Mouse (Mus musculus): ENCODE results near the gene Aplp2. TPM values are rescaled to one million over a fixed set of nuclear protein-coding genes. Genes with fewer than 3 reads are reported as not detected.

Aplp2 gene
- 556 and 574 TPM in 2 replicates for polyA plus RNA-seq (2012; rRNA removed)

DNA sequence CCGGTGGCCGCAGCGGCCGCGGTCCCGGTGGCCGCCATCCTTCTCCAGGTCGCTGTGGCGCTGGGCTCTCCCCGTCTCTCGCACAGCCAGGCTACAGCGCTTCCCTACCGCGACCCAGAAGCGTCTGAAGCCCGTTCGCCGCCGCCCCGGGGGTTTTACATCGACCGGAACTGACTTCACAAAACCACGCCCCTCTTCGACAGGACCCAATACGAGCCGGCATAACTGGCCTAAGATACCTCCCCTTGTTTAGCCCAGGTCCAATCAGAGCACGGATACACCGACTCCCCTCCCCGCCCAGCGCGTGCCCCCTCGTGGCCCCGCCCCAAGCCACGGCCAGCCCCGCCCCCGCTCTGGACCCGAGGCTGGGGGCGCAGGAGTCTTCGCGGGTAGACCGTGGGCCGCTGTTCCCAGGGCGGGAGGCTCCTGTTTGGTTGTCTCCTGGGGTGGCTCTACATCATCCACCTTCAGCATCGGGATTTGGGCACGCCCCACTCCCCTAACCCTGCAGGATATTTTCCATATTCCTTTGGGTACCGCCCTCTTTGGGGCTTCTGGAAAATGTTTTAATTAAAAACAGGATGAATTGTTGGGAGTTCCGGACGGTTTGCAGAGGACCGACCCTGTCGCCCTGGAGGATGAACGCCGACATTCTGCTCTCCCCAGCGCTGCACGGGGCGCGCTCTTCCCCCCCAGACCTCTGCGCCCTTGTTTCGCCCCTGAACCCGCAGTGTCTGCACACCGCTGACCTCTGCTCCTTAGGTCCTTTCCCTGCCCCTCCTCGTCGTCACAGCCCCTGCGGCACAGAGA is at the start of gene Aplp2:
Aplp2 (minus strand) TSS at position 126 of the 810 bp plus-strand sequence.
- 0 out of 2 replicates have a peak, but pooled peaks have one; percentile 1 for TF ChIP-seq CTCF (conservative IDR thresholded peaks at IDR 0.05; ENCODE audit: insufficient read depth, insufficient read length, low read depth, low read length)
- TF ChIP-seq POLR2A (IDR thresholded peaks at IDR 0.05; ENCODE audit: low read depth, low read length) = peak; percentile 98

DNA sequence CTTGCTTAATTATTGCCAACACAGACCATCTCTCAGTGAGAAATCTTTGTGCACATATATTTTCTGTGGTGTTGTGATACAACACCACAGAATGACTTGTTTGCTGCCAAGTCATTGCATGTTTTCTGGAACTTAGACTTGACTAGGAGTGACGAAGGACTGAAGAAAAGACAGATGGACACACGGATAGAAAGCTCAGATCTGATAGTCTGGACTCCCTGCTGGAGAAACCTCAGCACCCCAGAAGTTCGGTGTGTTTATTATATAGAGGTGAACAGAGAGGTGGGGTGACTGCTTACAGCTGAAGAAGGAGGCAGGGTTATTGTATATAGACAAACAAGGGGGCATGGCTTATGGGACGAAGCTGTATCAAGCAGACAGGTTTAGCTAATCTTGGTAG is 48.6 kb upstream of the Aplp2 start:
- no peak for TF ChIP-seq CTCF (conservative IDR thresholded peaks at IDR 0.05; ENCODE audit: insufficient read depth, insufficient read length, low read depth, low read length)
- no peak for TF ChIP-seq POLR2A (IDR thresholded peaks at IDR 0.05; ENCODE audit: low read depth, low read length)
- 89% methylated on average over 4 of the region's 4 CpGs for WGBS

More for the DNA sequence above, at the start of gene Aplp2:
- peak within 1 kb of the TSS; percentile 84 for H3K27ac ChIP-seq (ENCODE audit: insufficient read depth, low read depth, low read length)
- no peaks in the 10 kb centered on the region for H3K36me3 ChIP-seq (ENCODE audit: control insufficient read depth, insufficient read depth, low read length)
- H3K27me3 ChIP-seq (replicated peaks; ENCODE audit: control insufficient read depth, insufficient read depth, low read length) = no peaks in the 10 kb centered on the region
- peaks cover 5% of the 10 kb centered on the region; the same call in 1 of the 2 replicates for H3K4me1 ChIP-seq (ENCODE audit: control insufficient read depth, insufficient read depth, low read length)
- WGBS = under 1% methylated on average over 63 of the region's 63 CpGs
- peak; percentile 99 for DNase-seq
- peak within 1 kb of the TSS; percentile 97 for H3K4me3 ChIP-seq (ENCODE audit: insufficient read depth, low read depth, low read length)

DNA sequence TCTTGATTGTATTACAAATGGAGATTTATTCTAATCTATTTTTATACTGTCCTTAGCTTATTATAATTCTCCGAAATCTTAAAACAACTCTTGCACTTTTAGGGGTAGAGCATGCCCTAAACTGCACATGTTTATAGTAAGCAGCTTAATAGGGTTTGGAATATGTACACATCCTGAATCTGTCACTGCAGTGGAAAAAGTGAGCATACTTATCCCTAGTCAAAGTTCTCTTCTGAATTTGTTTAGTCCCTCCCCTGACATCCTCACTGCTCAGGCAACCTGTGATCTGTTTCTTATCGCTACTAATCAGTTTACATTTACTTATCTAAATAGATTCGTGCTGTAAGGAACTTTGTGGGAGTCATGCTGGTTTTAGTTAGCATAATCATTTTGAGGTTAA is 46.6 kb upstream of the Aplp2 start:
- H3K36me3 ChIP-seq (ENCODE audit: control insufficient read depth, insufficient read depth, low read length) = no peaks in the 10 kb centered on the region
- H3K27ac ChIP-seq (ENCODE audit: insufficient read depth, low read depth, low read length) = no peak overlapping the region
- H3K27me3 ChIP-seq (replicated peaks; ENCODE audit: control insufficient read depth, insufficient read depth, low read length) = no peaks in the 10 kb centered on the region
- no peak for TF ChIP-seq CTCF (conservative IDR thresholded peaks at IDR 0.05; ENCODE audit: insufficient read depth, insufficient read length, low read depth, low read length)
- no peak for TF ChIP-seq POLR2A (IDR thresholded peaks at IDR 0.05; ENCODE audit: low read depth, low read length)
- no peak for DNase-seq
- no peaks in the 10 kb centered on the region; the same call in 1 of the 2 replicates for H3K4me1 ChIP-seq (ENCODE audit: control insufficient read depth, insufficient read depth, low read length)
- no peak overlapping the region for H3K4me3 ChIP-seq (ENCODE audit: insufficient read depth, low read depth, low read length)
- WGBS = 87% methylated on average over 3 of the region's 3 CpGs

More for the DNA sequence above, 48.6 kb upstream of the Aplp2 start:
- Histone ChIP-seq H3K27ac (ENCODE audit: insufficient read depth, low read depth, low read length) (no peak overlapping the region), H3K36me3 (ENCODE audit: control insufficient read depth, insufficient read depth, low read length) (no peaks in the 10 kb centered on the region), H3K27me3 (replicated peaks; ENCODE audit: control insufficient read depth, insufficient read depth, low read length) (no peaks in the 10 kb centered on the region), H3K4me3 (ENCODE audit: insufficient read depth, low read depth, low read length) (no peak overlapping the region), H3K4me1 (ENCODE audit: control insufficient read depth, insufficient read depth, low read length) (no peaks in the 10 kb centered on the region)
- no peak for DNase-seq

GRCm38 (mm10) chr9:31255953-31256352 is 44.3 kb upstream of the Aplp2 start:
- H3K4me3 ChIP-seq (ENCODE audit: insufficient read depth, low read depth, low read length) = no peak overlapping the region
- no peaks in the 10 kb centered on the region for H3K36me3 ChIP-seq (ENCODE audit: control insufficient read depth, insufficient read depth, low read length)
- DNase-seq = no peak
- 92% methylated on average over 7 of the region's 7 CpGs for WGBS
- no peaks in the 10 kb centered on the region; the same call in 1 of the 2 replicates for H3K4me1 ChIP-seq (ENCODE audit: control insufficient read depth, insufficient read depth, low read length)
- no peaks in the 10 kb centered on the region for H3K27me3 ChIP-seq (replicated peaks; ENCODE audit: control insufficient read depth, insufficient read depth, low read length)
- H3K27ac ChIP-seq (ENCODE audit: insufficient read depth, low read depth, low read length) = no peak overlapping the region
- TF ChIP-seq POLR2A (IDR thresholded peaks at IDR 0.05; ENCODE audit: low read depth, low read length) = no peak
- no peak for TF ChIP-seq CTCF (conservative IDR thresholded peaks at IDR 0.05; ENCODE audit: insufficient read depth, insufficient read length, low read depth, low read length)

DNA sequence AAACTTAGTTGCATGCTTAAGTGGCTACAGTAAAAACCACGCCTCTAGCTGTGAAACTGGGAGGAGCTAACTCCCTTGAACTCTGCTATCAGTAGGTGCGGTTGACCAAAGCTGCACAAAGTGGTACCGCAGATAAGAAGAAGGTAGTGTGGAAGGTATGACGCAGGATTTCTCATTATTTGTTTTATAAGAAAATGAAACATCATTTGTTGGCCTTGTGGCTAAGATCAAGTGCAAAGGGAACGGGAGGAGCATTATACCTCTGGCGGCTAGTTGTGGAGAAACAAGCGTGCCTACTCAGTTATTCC is 43.0 kb upstream of the Aplp2 start:
- no peak overlapping the region for H3K4me3 ChIP-seq (ENCODE audit: insufficient read depth, low read depth, low read length)
- TF ChIP-seq CTCF (conservative IDR thresholded peaks at IDR 0.05; ENCODE audit: insufficient read depth, insufficient read length, low read depth, low read length) = no peak
- no peak for TF ChIP-seq POLR2A (IDR thresholded peaks at IDR 0.05; ENCODE audit: low read depth, low read length)
- WGBS = 94% methylated on average over 7 of the region's 7 CpGs
- no peaks in the 10 kb centered on the region for H3K36me3 ChIP-seq (ENCODE audit: control insufficient read depth, insufficient read depth, low read length)
- no peak overlapping the region for H3K27ac ChIP-seq (ENCODE audit: insufficient read depth, low read depth, low read length)
- no peak for DNase-seq
- H3K27me3 ChIP-seq (replicated peaks; ENCODE audit: control insufficient read depth, insufficient read depth, low read length) = no peaks in the 10 kb centered on the region
- H3K4me1 ChIP-seq (ENCODE audit: control insufficient read depth, insufficient read depth, low read length) = no peaks in the 10 kb centered on the region; the same call in 1 of the 2 replicates

- Histone ChIP-seq H3K36me3 (ENCODE audit: control insufficient read depth, insufficient read depth, low read length) (no peaks in the 10 kb centered on the region), H3K27ac (ENCODE audit: insufficient read depth, low read depth, low read length) (no peak overlapping the region), H3K27me3 (replicated peaks; ENCODE audit: control insufficient read depth, insufficient read depth, low read length) (no peaks in the 10 kb centered on the region), H3K4me1 (ENCODE audit: control insufficient read depth, insufficient read depth, low read length) (no peaks in the 10 kb centered on the region; the same call in 1 of the 2 replicates), H3K4me3 (ENCODE audit: insufficient read depth, low read depth, low read length) (no peak overlapping the region)
- DNase-seq = no peak
- TF ChIP-seq POLR2A (IDR thresholded peaks at IDR 0.05; ENCODE audit: low read depth, low read length) = no peak
- no peak for TF ChIP-seq CTCF (conservative IDR thresholded peaks at IDR 0.05; ENCODE audit: insufficient read depth, insufficient read length, low read depth, low read length)
- 70% methylated on average over 11 of the region's 11 CpGs for WGBS
Measured at GRCm38 (mm10) chr9:31253866-31254696, 42.5 kb upstream of the Aplp2 start.

GRCm38 (mm10) chr9:31253311-31253734 is 41.7 kb upstream of the Aplp2 start:
- TF ChIP-seq POLR2A (IDR thresholded peaks at IDR 0.05; ENCODE audit: low read depth, low read length) = no peak
- no peak for TF ChIP-seq CTCF (conservative IDR thresholded peaks at IDR 0.05; ENCODE audit: insufficient read depth, insufficient read length, low read depth, low read length)
- WGBS = 55% methylated on average over 10 of the region's 10 CpGs
- no peak overlapping the region for H3K27ac ChIP-seq (ENCODE audit: insufficient read depth, low read depth, low read length)
- peak overlapping the region; percentile 1; the same call in 1 of the 2 replicates for H3K4me3 ChIP-seq (ENCODE audit: insufficient read depth, low read depth, low read length)
- no peaks in the 10 kb centered on the region; the same call in 1 of the 2 replicates for H3K4me1 ChIP-seq (ENCODE audit: control insufficient read depth, insufficient read depth, low read length)
- H3K36me3 ChIP-seq (ENCODE audit: control insufficient read depth, insufficient read depth, low read length) = no peaks in the 10 kb centered on the region
- H3K27me3 ChIP-seq (replicated peaks; ENCODE audit: control insufficient read depth, insufficient read depth, low read length) = no peaks in the 10 kb centered on the region
- peak; percentile 44 for DNase-seq
